Mouse (Mus musculus) lung, adult 2 months (tissue): ENCODE measurements around the gene Med23. TPM values are rescaled to one million over a fixed set of nuclear protein-coding genes. Genes with fewer than 3 reads are reported as not detected.

Experiments
- DNase-seq: peaks from one replicate; pipeline ENCODE4 v3.0.0; 2022
- H3K4me1 ChIP-seq: fragments of 200-500 bp; 2 replicates; pipeline ENCODE4 v1.6.1; 2011; ENCODE audit warnings: low read length; ENCODE audit not compliant: control insufficient read depth, insufficient read depth
- H3K4me3 ChIP-seq: fragments of 200-500 bp; replicated peaks from 2 replicates; pipeline ENCODE3; 2011; ENCODE audit warnings: low read depth, mild to moderate bottlenecking, control low read depth, low read length; ENCODE audit errors: extremely low read depth
- CTCF ChIP-seq: fragments of 200-500 bp; IDR thresholded peaks from 2 replicates; pipeline ENCODE4 v1.5.1; 2011; ENCODE audit warnings: mild to moderate bottlenecking, low read length, control low read depth; ENCODE audit not compliant: insufficient read depth
- POLR2A ChIP-seq: fragments of 200-500 bp; IDR thresholded peaks from 2 replicates; pipeline ENCODE4 v1.6.1; 2011; ENCODE audit warnings: low read depth, mild to moderate bottlenecking, control low read depth, low read length, borderline replicate concordance; ENCODE audit errors: extremely low read depth
- WGBS: fragments of 180-500 bp; shearing (Covaris S2); methylation state at CpG from one replicate; pipeline ENCODE4 v1.1.7; 2018; 5-methylcytosine and 5-hydroxymethylcytosine counted together
- polyA plus RNA-seq: library from polyadenylated mRNA; depleted of rRNA; stranded (reverse); fragments of >200 nt; gene quantifications from 2 replicates; pipeline ENCODE4 v1.2.3, GENCODE M21; 2012

Gene Med23
- polyA plus RNA-seq, 1 experiment: 20.6 TPM

GRCm38 (mm10) chr10:24924296-24924695 is 54.5 kb downstream of the Med23 start:
- TF ChIP-seq CTCF: no peak
- no peak for TF ChIP-seq POLR2A
- DNase-seq: no peak
- H3K4me1 ChIP-seq: peaks cover 9% of the 10 kb centered on the region; the same call in 1 of the 2 replicates
- 81% methylated on average over 3 of the region's 3 CpGs for WGBS
- H3K4me3 ChIP-seq: no peak overlapping the region

DNA sequence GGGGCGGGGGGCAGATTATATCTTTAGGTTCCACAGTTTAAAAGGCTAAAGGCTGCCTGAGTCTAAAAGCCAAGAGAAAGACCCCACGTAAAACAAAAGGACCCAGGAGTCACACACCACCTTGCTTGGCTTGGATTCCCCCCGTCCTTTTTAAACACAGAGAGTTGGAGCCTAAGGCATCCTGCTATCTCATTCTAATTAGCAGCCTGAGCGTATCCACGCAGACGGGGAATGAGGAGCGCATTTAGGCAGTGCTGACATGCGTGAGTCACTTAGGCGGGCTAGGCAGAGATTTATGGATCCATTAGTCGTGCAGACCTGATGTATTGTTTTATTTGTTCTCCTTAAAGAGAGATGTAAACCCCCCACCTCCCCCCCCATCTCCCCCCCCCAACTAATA is 56.6 kb downstream of the Med23 start:
- no peak for DNase-seq
- WGBS: 64% methylated on average over 10 of the region's 10 CpGs
- TF ChIP-seq CTCF: no peak
- Histone ChIP-seq H3K4me1 (peaks cover 14% of the 10 kb centered on the region), H3K4me3 (no peak overlapping the region)

GRCm38 (mm10) chr10:24926962-24927720 is 57.4 kb downstream of the Med23 start, which contains the start of gene Arg1:
Gene Arg1, minus strand, starts transcription at chr10:24927484.
- Histone ChIP-seq H3K4me1 (peaks cover 14% of the 10 kb centered on the region), H3K4me3 (peak within 1 kb of the TSS; percentile 21)
- no peak for DNase-seq
- TF ChIP-seq POLR2A (no peak), CTCF (no peak)
- WGBS: 31% methylated on average over 14 of the region's 14 CpGs

- peak overlapping the region; percentile 21 for H3K4me3 ChIP-seq
- no peak for TF ChIP-seq CTCF
- no peak for TF ChIP-seq POLR2A
- DNase-seq: no peak
- WGBS: 5% methylated on average over 12 of the region's 12 CpGs
- peaks cover 14% of the 10 kb centered on the region for H3K4me1 ChIP-seq
Measured at GRCm38 (mm10) chr10:24928072-24928471, 58.3 kb downstream of the Med23 start.

DNA sequence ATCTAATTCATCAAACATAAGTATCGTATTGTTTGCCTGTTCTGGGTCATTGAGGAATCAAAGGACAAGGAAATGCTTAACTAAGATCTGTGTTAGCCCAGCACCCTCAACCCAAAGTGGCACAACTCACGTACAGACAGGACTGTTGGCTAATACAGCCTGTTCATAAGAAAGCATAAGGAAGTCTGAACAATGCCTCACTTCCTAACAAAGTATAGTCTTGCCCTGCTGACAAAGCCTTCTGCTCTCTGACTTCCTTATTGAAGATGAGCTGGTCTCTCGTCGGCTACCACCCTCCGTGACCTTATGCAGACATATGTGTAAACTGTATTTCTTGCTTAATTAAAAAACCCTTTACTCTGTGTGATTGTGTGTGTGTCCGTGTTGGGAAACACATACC is 60.4 kb downstream of the Med23 start:
- peaks cover 14% of the 10 kb centered on the region for H3K4me1 ChIP-seq
- WGBS: 35% methylated on average over 6 of the region's 6 CpGs
- no peak overlapping the region for H3K4me3 ChIP-seq
- TF ChIP-seq POLR2A (no peak), CTCF (no peak)
- DNase-seq: no peak

DNA sequence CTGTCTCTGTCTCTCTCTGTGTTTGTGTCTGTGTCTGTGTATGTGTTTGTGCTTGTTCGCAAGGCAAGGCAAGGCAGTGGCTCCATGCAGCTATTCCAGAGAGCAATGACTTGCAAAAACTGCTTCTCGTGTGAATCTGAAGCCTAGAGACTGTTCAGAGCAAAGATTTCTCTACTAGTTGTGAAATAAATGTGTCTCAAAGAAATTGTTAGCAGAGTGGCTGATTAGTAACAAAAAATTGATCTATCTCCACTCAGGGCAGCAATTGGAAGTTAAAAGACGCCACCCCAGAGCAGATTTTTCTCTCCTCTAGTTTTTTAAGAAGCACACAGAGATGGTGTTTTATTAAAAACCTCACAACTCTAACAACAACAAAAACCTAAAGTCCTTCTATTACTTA is 78.1 kb downstream of the Med23 start:
- TF ChIP-seq CTCF: no peak
- TF ChIP-seq POLR2A: no peak
- WGBS: 63% methylated on average over 3 of the region's 3 CpGs
- Histone ChIP-seq H3K4me1 (no peaks in the 10 kb centered on the region; the same call in 1 of the 2 replicates), H3K4me3 (no peak overlapping the region)
- DNase-seq: no peak

DNA sequence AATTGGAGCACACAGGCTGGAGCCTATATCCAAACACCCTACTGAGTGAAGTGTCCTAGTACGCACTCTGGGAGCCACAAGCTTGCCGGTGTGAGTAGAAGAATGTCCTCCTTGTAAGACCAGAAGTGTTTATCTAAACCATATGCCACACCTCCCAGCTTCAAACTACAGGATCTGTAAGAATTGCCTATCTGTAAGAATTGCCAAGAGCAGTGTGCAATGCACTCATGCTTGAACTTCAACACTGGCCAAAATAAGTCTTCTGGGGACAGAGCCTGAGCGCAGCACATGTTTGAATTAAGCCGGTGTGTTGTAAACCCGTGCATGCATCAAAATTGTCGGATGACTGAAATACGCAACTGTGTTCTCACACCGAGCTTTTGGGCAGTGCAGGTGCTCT is 78.5 kb downstream of the Med23 start:
- H3K4me3 ChIP-seq: no peak overlapping the region
- H3K4me1 ChIP-seq: no peaks in the 10 kb centered on the region; the same call in 1 of the 2 replicates
- TF ChIP-seq CTCF: no peak
- TF ChIP-seq POLR2A: no peak
- 51% methylated on average over 8 of the region's 8 CpGs for WGBS
- DNase-seq: peak; percentile 35

GRCm38 (mm10) chr10:24950223-24950622 is 80.4 kb downstream of the Med23 start:
- whole genome bisulfite sequencing: 63% methylated on average over 4 of the region's 4 CpGs
- no peak for DNase-seq
- Histone ChIP-seq H3K4me1 (no peaks in the 10 kb centered on the region; the same call in 1 of the 2 replicates), H3K4me3 (no peak overlapping the region)
- TF ChIP-seq CTCF: no peak
- TF ChIP-seq POLR2A: no peak

DNA sequence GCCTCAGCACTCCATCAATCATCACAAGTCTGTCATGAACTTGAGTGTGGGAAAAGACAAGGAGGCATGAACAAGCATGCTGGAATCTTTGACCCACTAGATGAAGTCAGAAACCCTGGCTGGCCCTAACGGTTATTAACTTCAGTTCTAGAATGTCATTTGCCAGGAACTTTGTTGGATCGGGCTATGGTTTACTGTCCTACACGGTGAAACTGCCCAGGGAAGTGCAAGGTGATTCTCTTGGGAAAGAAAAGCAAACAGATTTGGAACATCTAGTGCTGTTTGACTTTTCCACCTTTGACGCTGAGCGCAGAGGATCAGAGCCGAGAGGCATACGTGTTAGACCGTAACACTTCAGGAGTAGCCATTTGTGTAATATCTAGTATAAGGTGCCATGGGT is 81.8 kb downstream of the Med23 start:
- WGBS: 67% methylated on average over 8 of the region's 8 CpGs
- TF ChIP-seq CTCF (no peak), POLR2A (no peak)

DNA sequence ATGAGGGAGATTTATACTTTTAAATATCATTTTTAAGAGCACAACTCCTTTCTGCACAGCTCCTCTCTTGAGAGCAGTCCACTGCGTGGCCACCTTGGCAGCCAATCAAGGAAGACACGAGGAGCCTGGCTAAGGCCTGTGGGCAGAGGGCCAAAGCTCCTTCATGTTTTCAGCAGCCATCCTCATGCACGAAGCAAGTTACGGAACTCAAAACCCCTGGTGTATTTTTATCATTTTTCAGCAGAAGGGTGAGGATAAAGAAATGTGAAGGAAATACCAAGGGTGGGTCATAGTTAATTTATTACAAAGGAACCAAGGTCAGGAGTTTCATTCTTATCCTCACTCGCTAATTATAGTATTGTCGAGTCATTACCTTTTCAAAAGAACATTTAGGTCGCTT is 82.8 kb downstream of the Med23 start:
- no peaks in the 10 kb centered on the region; the same call in 1 of the 2 replicates for H3K4me1 ChIP-seq
- 49% methylated on average over 7 of the region's 7 CpGs for WGBS
- H3K4me3 ChIP-seq: no peak overlapping the region
- TF ChIP-seq CTCF (no peak), POLR2A (no peak)
- DNase-seq: no peak

More for the DNA sequence above, 81.8 kb downstream of the Med23 start:
- DNase-seq: no peak
- Histone ChIP-seq H3K4me1 (no peaks in the 10 kb centered on the region; the same call in 1 of the 2 replicates), H3K4me3 (no peak overlapping the region)
